Mouse (Mus musculus) lung, postnatal 10 days (tissue): ENCODE results near the gene Cidec.

ENCODE experiments used
- DNase-seq: peaks from one replicate; pipeline ENCODE4 v3.0.0; 2021

The Cidec gene

DNA sequence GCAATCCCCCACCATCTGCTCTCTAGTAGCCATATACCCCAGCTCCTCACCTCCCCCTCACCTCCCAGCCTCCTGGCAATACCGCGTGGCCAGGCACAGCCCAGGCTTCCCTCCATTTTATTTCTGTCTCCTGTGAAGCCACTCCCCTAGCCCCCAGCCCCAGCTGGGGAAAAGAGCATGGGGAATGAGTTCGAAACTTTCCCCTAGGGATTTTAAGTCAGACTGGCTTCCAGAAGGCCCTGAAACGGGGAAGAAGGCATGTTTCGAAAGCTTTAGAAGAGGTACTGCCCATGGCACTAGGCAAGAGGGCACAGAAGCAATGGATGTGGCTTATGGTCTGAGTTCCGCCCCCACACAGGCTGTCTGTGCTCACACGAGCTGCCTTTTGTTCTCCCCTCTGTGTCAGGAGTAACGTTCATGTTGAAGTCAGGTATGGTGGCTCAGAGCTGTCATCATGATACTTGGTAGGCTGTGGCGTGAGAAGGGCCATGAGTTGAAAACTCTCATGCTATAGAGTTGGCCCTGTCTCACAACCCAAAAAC lies at the start of gene Cidec:
Gene Cidec, minus strand, starts transcription at position 97 of the 542 bp plus-strand sequence.
- DNase-seq, result no peak

DNA sequence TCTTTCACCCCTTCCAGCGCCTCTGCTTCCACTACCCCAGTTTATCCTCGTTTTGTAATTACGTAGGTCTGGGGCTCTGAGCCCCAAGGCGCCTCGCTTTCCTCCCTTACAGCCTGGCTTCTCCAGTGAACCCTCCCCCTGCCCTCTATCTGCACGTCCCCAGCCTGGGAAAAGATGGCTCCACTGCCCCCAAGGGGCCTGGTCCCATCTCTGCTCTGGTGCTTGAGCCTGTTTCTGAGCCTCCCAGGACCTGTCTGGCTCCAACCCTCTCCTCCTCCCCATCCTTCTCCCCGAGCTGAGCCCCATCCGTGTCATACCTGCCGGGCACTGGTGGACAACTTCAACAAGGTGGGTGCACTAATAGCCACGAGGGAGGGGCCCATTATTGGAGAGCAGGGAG lies 48.2 kb upstream of the Cidec start:
- peak; percentile 40 for DNase-seq

DNA sequence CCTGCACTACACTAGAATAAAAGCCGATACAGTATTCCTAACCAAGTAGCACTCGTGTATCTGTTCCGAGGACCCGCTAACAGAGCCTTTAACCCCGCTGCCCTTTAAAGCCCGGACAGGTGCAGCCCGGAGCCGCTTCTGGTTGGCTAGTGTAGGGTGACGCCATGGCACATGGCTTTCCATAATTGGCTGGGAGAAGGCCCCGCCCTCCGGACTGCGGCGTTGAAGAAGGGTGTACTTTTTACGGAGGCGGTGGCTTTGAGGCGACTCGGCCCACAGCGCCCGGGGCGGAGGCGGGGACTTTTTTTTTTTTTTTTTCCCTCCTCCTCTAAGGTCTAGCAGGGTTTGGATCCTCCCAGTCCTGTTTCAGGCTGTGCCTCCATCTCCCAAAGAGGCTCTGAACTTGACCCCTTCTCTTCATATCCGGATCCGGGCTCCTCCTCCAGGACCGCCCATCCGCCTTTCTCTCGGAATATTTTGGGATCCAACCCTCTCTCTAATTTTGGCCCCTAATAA lies 47.6 kb upstream of the Cidec start, which contains the start of gene Creld1:
Gene Creld1, plus strand, starts transcription at position 198 of the 516 bp plus-strand sequence.
- DNase-seq, result peak; percentile 97

GRCm38 (mm10) chr6:113482477-113483099 lies 47.0 kb upstream of the Cidec start:
- no peak for DNase-seq

GRCm38 (mm10) chr6:113480555-113481373 lies 45.2 kb upstream of the Cidec start:
- peak; percentile 54 for DNase-seq

GRCm38 (mm10) chr6:113478906-113479305 lies 43.3 kb upstream of the Cidec start:
- no peak for DNase-seq

DNA sequence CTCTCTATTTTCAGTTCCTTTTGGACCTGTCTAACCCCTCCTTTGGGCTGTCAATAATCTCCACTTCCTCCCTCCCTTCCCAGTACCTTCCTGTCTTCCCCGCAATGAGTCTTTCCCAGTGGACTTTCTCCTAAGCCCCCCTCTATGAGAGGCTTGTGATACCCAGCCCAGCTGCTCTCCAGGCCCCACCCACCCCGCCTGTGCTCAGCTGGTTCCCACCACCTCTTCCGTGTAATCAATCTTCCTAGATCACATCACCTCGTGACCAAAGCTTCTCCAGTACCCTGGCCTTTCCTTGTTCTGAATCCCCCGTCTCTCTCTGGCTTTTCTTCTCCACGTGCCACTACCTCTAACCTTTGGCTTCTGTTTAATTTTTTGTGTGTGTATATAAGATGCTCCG lies 41.8 kb upstream of the Cidec start:
- no peak for DNase-seq

GRCm38 (mm10) chr6:113473715-113474114 lies 38.2 kb upstream of the Cidec start:
- no peak for DNase-seq

- no peak for DNase-seq
Observed at GRCm38 (mm10) chr6:113473246-113473645, 37.7 kb upstream of the Cidec start.

- no peak for DNase-seq
Observed at GRCm38 (mm10) chr6:113472061-113472460, 36.5 kb upstream of the Cidec start.

DNA sequence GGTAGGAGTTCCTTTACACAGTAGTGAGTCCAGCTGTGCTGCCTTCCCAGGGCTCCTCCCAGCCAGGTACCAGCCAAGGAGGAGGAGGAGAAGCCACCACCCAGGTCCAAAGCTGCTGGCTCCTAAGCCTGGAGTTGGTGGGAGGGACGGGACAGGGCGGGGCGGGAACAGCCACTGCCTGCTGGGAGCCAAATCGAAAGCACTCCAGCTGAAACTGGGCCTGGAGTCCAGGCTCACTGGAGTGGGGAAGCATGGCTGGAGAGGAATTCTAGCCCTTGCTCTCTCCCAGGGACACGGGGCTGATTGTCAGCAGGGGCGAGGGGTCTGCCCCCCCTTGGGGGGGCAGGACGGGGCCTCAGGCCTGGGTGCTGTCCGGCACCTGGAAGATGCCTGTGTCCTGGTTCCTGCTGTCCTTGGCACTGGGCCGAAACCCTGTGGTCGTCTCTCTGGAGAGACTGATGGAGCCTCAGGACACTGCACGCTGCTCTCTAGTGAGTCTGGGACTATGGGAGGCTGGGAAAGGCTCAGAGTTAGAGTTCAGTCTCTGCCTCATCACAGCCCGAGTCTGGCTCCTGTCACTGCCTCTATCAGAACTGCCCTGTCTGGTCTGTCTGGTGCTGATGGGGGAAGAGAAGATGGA lies 35.9 kb upstream of the Cidec start, which contains the start of gene Il17rc:
Gene Il17rc, plus strand, starts transcription at position 131 of the 640 bp plus-strand sequence.
- DNase-seq, result peak; percentile 76

- DNase-seq, result peak; percentile 89
Observed at GRCm38 (mm10) chr6:113469432-113469831, 33.9 kb upstream of the Cidec start.

DNA sequence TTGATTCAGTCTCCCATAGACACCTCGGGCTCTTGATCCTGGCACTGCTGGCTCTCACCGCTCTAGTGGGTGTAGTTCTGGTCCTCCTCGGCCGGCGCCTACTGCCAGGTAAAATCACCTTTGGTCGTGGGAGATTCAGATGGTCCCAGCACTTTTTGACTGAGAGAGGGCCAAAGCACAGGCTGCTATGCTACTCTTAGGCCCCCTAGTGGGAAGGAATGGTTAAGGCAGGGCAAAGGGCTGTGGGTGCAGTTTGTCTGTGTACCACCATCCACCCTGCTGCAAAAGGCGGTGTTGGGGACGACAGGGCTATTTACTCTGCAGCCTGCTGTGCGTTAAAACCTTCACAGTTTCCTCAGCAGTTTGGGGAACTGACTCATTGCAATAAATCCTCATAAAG lies 33.5 kb upstream of the Cidec start:
- DNase-seq, result peak; percentile 87

- no peak for DNase-seq
Observed at GRCm38 (mm10) chr6:113468512-113468911, 33.0 kb upstream of the Cidec start.

DNA sequence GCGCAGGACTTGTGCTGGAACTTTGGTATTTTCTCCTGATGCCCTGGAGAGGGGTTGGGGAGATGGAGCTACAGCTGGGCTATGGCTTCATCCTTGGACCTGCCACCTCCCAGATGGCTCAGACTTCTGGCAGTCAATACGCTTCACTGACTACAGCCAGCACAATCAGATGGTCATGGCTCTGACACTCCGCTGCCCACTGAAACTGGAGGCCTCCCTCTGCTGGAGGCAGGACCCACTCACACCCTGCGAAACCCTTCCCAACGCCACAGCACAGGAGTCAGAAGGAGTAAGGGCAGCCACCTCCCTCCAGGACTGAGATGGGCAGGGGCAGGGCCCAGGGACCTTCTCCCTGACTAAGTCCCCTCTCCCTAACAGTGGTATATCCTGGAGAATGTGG lies 30.0 kb upstream of the Cidec start:
- DNase-seq, result peak; percentile 49

DNA sequence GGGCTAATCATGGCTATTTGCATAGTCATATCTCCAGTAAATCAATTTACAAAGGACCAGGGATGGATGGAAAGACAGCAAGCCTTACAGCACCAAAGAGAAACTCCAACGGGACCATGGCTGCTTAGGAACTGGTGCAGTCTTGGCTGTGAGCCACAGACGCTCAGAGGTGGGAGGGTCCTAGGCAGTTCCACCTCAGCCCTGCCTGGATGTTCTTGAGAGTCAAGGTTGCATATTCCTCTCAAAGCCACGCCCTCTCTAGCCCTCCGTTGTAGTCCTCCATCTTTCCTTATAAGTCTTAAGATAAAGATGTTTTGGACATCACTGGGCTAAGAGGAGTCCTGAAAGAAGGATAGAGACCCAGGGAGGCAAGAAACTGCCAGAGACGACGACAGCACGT lies 28.5 kb upstream of the Cidec start:
- no peak for DNase-seq

DNA sequence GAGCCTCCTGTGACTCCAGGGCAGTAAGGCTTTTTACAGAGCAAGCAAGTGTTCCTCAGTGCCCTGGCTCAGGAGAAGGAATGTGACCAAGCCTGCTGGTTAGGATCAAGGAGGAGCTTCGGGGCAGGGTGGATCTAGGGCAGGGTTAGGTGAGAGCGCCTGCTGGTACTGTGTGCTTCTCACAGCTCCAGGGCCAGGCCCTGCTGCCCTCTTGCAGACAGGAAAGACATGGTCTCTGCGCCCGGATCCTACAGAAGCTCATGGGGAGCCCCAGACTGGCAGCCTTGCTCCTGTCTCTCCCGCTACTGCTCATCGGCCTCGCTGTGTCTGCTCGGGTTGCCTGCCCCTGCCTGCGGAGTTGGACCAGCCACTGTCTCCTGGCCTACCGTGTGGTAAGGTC lies 23.1 kb upstream of the Cidec start:
- peak; percentile 70 for DNase-seq

GRCm38 (mm10) chr6:113457952-113458534 lies 22.5 kb upstream of the Cidec start, which contains the start of gene Il17re:
Il17re (plus strand) TSS chr6:113458484.
- DNase-seq, result no peak

- DNase-seq, result no peak
Observed at GRCm38 (mm10) chr6:113455007-113455406, 19.4 kb upstream of the Cidec start.

DNA sequence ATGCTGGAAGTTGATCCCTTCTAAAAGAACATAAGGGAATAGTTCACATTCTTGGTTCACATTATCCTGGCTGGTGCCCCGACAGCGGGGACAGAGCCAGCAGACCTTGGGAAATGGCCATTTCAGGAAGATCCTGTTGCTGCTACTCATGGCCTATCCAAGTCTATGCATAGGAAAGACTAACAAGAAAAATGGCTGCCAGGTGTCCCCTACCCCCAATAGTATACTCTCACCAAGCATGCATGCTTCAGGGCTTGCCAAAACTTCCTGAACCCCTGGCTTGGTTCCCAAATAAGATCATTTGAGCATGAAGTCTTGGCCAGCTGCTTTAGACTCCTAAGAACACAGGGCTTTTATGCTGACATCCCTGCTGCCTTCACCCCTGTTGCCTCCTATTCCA lies 16.3 kb upstream of the Cidec start:
- DNase-seq, result no peak

GRCm38 (mm10) chr6:113447639-113448038 lies 12.1 kb upstream of the Cidec start:
- DNase-seq, result no peak

DNA sequence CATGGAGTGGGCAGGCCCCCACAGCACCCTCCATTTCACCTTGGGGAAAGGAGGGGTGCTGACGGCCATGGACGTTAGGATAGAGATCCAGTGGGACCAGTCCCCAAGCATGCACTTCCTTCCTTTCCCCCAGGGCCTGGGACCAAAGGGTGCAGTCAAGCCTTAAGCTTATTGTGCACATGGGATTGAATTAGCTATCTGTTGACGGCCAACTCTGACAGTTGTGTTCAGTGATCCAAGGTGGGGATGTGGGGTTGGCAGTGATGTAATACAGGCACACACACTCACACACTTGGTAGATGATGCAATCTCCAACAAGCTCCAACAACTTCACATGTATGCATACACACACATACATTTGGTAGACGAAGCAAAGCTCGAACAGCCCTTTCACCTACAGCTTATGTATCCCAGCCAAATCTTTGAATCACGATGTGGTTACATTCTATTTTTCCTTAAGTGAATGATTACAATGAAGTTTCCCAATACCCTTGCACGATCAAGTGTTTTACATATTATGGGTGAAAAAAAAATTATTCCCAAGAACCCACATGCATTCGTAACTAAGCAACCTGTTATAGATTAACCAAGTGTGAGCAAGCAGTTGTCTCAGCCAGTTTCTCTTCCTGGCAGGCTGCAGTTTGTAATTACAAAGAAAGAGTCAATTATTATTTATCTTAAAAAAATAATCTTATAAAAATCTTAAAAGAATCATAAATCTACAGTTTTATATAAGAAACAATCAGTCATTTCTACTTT lies 8.8 kb upstream of the Cidec start:
- DNase-seq, result no peak
